ENCODE assay signal across 18 mouse cellular contexts in genomic region chr9:116872346-116872745, GRCm38 (mm10).
DNase-seq lines count a peak whose midpoint lies in the region; ATAC-seq and TF ChIP-seq lines count a peak whose summit lies in the region.
"Had no signal": no experiment of that assay in that cellular context is flagged by ENCODE, and none has a peak within 500 bp of the region (broad histone marks: within the 10 kb centered on the region; RNA-seq: fewer than 3 reads in every experiment).

No protein-coding gene starts in this region.

- 52% methylated on average over 6 of the region's 6 CpGs for WGBS in heart, embryonic 11.5 days (ENCODE audit: insufficient replicate concordance)
- 31% methylated on average over 6 of the region's 6 CpGs for WGBS in lung, embryonic 14.5 days
- 49% methylated on average over 6 of the region's 6 CpGs for WGBS in heart, postnatal 0 days
- WGBS in liver, embryonic 15.5 days (ENCODE audit: insufficient replicate concordance), result 43% methylated on average over 6 of the region's 6 CpGs
- WGBS in midbrain, postnatal 0 days, result 90% methylated on average over 6 of the region's 6 CpGs
- WGBS in forebrain, embryonic 13.5 days, result 90% methylated on average over 6 of the region's 6 CpGs

- H3K4me2 ChIP-seq in heart, embryonic 11.5 days, result no peak overlapping the region
- H3K4me2 ChIP-seq in lung, embryonic 14.5 days, result no peak overlapping the region
- H3K4me2 ChIP-seq in heart, postnatal 0 days (ENCODE audit: low read depth, low read length), result no peak overlapping the region
- peak overlapping the region; percentile 67 for H3K4me2 ChIP-seq in liver, embryonic 15.5 days
- no peak overlapping the region for H3K4me2 ChIP-seq in midbrain, postnatal 0 days (ENCODE audit: low read depth, low read length, poor library complexity, severe bottlenecking)
- no peak overlapping the region for H3K4me2 ChIP-seq in forebrain, embryonic 13.5 days
- H3K4me2 ChIP-seq: embryonic facial prominence, embryonic 13.5 days; hindbrain, embryonic 12.5 days; midbrain, embryonic 12.5 days; neural tube, embryonic 13.5 days had no signal

- H3K9me3 ChIP-seq in heart, embryonic 11.5 days (replicated peaks; ENCODE audit: control insufficient read depth, low read length), result peaks cover 3% of the 10 kb centered on the region; the same call in 1 of the 2 replicates
- H3K9me3 ChIP-seq in lung, embryonic 14.5 days (ENCODE audit: low read depth, low read length), result no peaks in the 10 kb centered on the region
- H3K9me3 ChIP-seq in heart, postnatal 0 days (replicated peaks; ENCODE audit: control insufficient read depth, low read length), result no peaks in the 10 kb centered on the region
- H3K9me3 ChIP-seq in liver, embryonic 15.5 days (replicated peaks), result no peaks in the 10 kb centered on the region
- H3K9me3 ChIP-seq in midbrain, postnatal 0 days (ENCODE audit: low read length), result no peaks in the 10 kb centered on the region
- peaks cover 7% of the 10 kb centered on the region; the same call in 1 of the 2 replicates for H3K9me3 ChIP-seq in forebrain, embryonic 13.5 days (replicated peaks)
- H3K9me3 ChIP-seq: embryonic facial prominence, embryonic 13.5 days; hindbrain, embryonic 12.5 days; limb, embryonic 15.5 days; neural tube, embryonic 13.5 days had no signal

- H3K36me3 ChIP-seq in heart, embryonic 11.5 days (ENCODE audit: control insufficient read depth, insufficient read depth, low read length), result no peaks in the 10 kb centered on the region
- no peaks in the 10 kb centered on the region; the same call in 1 of the 2 replicates for H3K36me3 ChIP-seq in lung, embryonic 14.5 days (ENCODE audit: insufficient read depth)
- no peaks in the 10 kb centered on the region for H3K36me3 ChIP-seq in heart, postnatal 0 days (replicated peaks; ENCODE audit: control insufficient read depth, insufficient read depth, low read length)
- H3K36me3 ChIP-seq in liver, embryonic 15.5 days (replicated peaks), result no peaks in the 10 kb centered on the region; the same call in 1 of the 2 replicates
- no peaks in the 10 kb centered on the region for H3K36me3 ChIP-seq in midbrain, postnatal 0 days (ENCODE audit: insufficient read depth, low read length)
- H3K36me3 ChIP-seq in forebrain, embryonic 13.5 days (ENCODE audit: poor library complexity, severe bottlenecking), result no peaks in the 10 kb centered on the region
- H3K36me3 ChIP-seq: embryonic facial prominence, embryonic 13.5 days; hindbrain, embryonic 12.5 days; midbrain, embryonic 12.5 days; neural tube, embryonic 13.5 days had no signal

- H3K9ac ChIP-seq in heart, embryonic 11.5 days (ENCODE audit: low read depth, low read length), result no peak overlapping the region
- H3K9ac ChIP-seq in lung, embryonic 14.5 days, result no peak overlapping the region
- H3K9ac ChIP-seq in heart, postnatal 0 days (replicated peaks; ENCODE audit: low read depth, low read length), result no peak overlapping the region
- no peak overlapping the region for H3K9ac ChIP-seq in liver, embryonic 15.5 days
- no peak overlapping the region for H3K9ac ChIP-seq in midbrain, postnatal 0 days (replicated peaks; ENCODE audit: low read length, poor library complexity, severe bottlenecking)
- no peak overlapping the region for H3K9ac ChIP-seq in forebrain, embryonic 13.5 days
- H3K9ac ChIP-seq: embryonic facial prominence, embryonic 13.5 days; hindbrain, embryonic 12.5 days; limb, embryonic 15.5 days; midbrain, embryonic 12.5 days; neural tube, embryonic 13.5 days had no signal

- H3K27ac ChIP-seq in heart, embryonic 11.5 days (ENCODE audit: low read depth, low read length), result peak overlapping the region; percentile 84; the same call in 1 of the 2 replicates
- peak overlapping the region; percentile 92 for H3K27ac ChIP-seq in lung, embryonic 14.5 days (ENCODE audit: low read depth)
- H3K27ac ChIP-seq in heart, postnatal 0 days (ENCODE audit: low read depth), result peak overlapping the region; percentile 58
- peak overlapping the region; percentile 92 for H3K27ac ChIP-seq in liver, embryonic 15.5 days (replicated peaks)
- no peak overlapping the region for H3K27ac ChIP-seq in midbrain, postnatal 0 days (ENCODE audit: low read depth, low read length)
- H3K27ac ChIP-seq in forebrain, embryonic 13.5 days, result no peak overlapping the region
- H3K27ac ChIP-seq: embryonic facial prominence, embryonic 13.5 days; hindbrain, embryonic 12.5 days; midbrain, embryonic 12.5 days had no signal

- H3K4me3 ChIP-seq in heart, embryonic 11.5 days (ENCODE audit: low read depth, low read length), result no peak overlapping the region
- no peak overlapping the region for H3K4me3 ChIP-seq in lung, embryonic 14.5 days (ENCODE audit: low read depth, low read length)
- H3K4me3 ChIP-seq in heart, postnatal 0 days (ENCODE audit: low read depth, low read length), result no peak overlapping the region
- H3K4me3 ChIP-seq in liver, embryonic 15.5 days (replicated peaks), result no peak overlapping the region
- H3K4me3 ChIP-seq in midbrain, postnatal 0 days (ENCODE audit: low read depth, low read length), result no peak overlapping the region
- no peak overlapping the region for H3K4me3 ChIP-seq in forebrain, embryonic 13.5 days
- H3K4me3 ChIP-seq: embryonic facial prominence, embryonic 13.5 days; hindbrain, embryonic 12.5 days; limb, embryonic 15.5 days; midbrain, embryonic 12.5 days; neural tube, embryonic 13.5 days had no signal

- TF ChIP-seq CTCF in lung, embryonic 14.5 days (IDR thresholded peaks at IDR 0.05; ENCODE audit: low read depth), result no peak
- TF ChIP-seq CTCF in heart, postnatal 0 days (IDR thresholded peaks at IDR 0.05; ENCODE audit: low read depth), result no peak
- TF ChIP-seq CTCF in midbrain, postnatal 0 days (IDR thresholded peaks at IDR 0.05), result no peak

- DNase-seq in heart, adult 18-20 months, result no peak
- peak; percentile 67 for DNase-seq in lung, embryonic 14.5 days
- no peak for DNase-seq in lung, postnatal 25 days (ENCODE audit: low spot score)
- no peak for DNase-seq in heart, postnatal 0 days (ENCODE audit: low spot score)
- no peak for DNase-seq in midbrain, postnatal 0 days (ENCODE audit: low spot score)
- DNase-seq: B cell, adult 2 months; cerebellum, adult 11-12 months; cerebellum, postnatal 14 days; thymus, postnatal 14 days had no signal

- no peak for TF ChIP-seq EP300 in heart, postnatal 0 days (IDR thresholded peaks at IDR 0.05; ENCODE audit: low read depth)

- no peaks in the 10 kb centered on the region for H3K27me3 ChIP-seq in heart, embryonic 11.5 days (ENCODE audit: control insufficient read depth, insufficient read depth, low read length)
- H3K27me3 ChIP-seq in lung, embryonic 14.5 days (ENCODE audit: insufficient read depth, low read length), result no peaks in the 10 kb centered on the region
- no peaks in the 10 kb centered on the region for H3K27me3 ChIP-seq in heart, postnatal 0 days (ENCODE audit: control insufficient read depth, insufficient read depth, low read length)
- no peaks in the 10 kb centered on the region for H3K27me3 ChIP-seq in liver, embryonic 15.5 days
- H3K27me3 ChIP-seq in midbrain, postnatal 0 days (ENCODE audit: insufficient read depth, low read length), result no peaks in the 10 kb centered on the region
- no peaks in the 10 kb centered on the region for H3K27me3 ChIP-seq in forebrain, embryonic 13.5 days
- H3K27me3 ChIP-seq: embryonic facial prominence, embryonic 13.5 days; hindbrain, embryonic 12.5 days; limb, embryonic 15.5 days; midbrain, embryonic 12.5 days; neural tube, embryonic 13.5 days had no signal

- peaks cover 14% of the 10 kb centered on the region for H3K4me1 ChIP-seq in heart, embryonic 11.5 days (ENCODE audit: control insufficient read depth, insufficient read depth, low read length)
- H3K4me1 ChIP-seq in lung, embryonic 14.5 days (ENCODE audit: insufficient read depth), result peaks cover 26% of the 10 kb centered on the region
- H3K4me1 ChIP-seq in heart, postnatal 0 days (ENCODE audit: control insufficient read depth, insufficient read depth), result peaks cover 19% of the 10 kb centered on the region
- peaks cover 33% of the 10 kb centered on the region for H3K4me1 ChIP-seq in liver, embryonic 15.5 days (replicated peaks)
- no peaks in the 10 kb centered on the region for H3K4me1 ChIP-seq in midbrain, postnatal 0 days (ENCODE audit: insufficient read depth, low read length)
- no peaks in the 10 kb centered on the region for H3K4me1 ChIP-seq in forebrain, embryonic 13.5 days
- H3K4me1 ChIP-seq: midbrain, embryonic 12.5 days had no signal

- ATAC-seq in heart, embryonic 11.5 days (replicated peaks; ENCODE audit: insufficient number of reproducible peaks, low FRiP score, low TSS enrichment), result no peak
- ATAC-seq in lung, embryonic 14.5 days (ENCODE audit: insufficient read depth), result no peak
- ATAC-seq in heart, postnatal 0 days (ENCODE audit: insufficient read depth, low read depth), result no peak
- ATAC-seq in liver, embryonic 15.5 days (ENCODE audit: insufficient read depth), result no peak
- ATAC-seq in midbrain, postnatal 0 days (ENCODE audit: low FRiP score), result no peak
- no peak for ATAC-seq in forebrain, embryonic 13.5 days
- ATAC-seq: inflammation-experienced regulatory T-cells, adult 6 months had no signal

Comparison
In these comparisons a context has a peak if more than half of its experiments do, and no peak if none do; other contexts are left out.
1. H3K27ac ChIP-seq: peak in heart, embryonic 11.5 days (single experiment), lung, embryonic 14.5 days (single experiment), heart, postnatal 0 days (single experiment) and liver, embryonic 15.5 days (single experiment); none in midbrain, postnatal 0 days (single experiment) and forebrain, embryonic 13.5 days (single experiment).